Mouse (Mus musculus) right cerebral cortex, postnatal 10 days (tissue): ENCODE data around the gene Sprr2a2.
"Not testable (repeated sequence)": the region's sequence is repeated elsewhere in the genome, so short reads cannot be mapped to it uniquely, and the experiment has no call there.

ENCODE experiments used
- DNase-seq, 2 experiments: peaks; one replicate each; pipeline ENCODE4 v3.0.0; 2021; ENCODE audit warnings: low spot score in 2 of 2

Gene Sprr2a2

DNA sequence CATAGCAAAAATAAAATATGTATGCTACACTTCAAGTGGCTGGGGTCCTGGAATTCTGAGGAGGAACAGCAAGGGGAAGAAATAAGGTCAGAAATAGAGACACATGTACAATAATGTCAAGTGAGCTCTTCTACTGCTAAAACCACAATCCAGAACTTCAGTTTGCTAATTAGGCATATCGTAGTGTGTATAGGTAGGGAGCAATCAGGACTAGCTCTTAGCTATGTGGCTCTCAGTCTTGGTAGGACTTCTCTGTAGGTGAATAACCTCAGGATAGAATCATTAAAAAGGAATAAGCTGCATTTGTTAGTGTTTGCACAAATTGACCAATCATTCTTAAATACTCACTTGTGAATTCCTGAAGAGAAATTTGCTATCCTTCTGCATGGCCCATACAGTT, 58.3 kb downstream of the Sprr2a2 start:
- not testable (repeated sequence) for DNase-seq

DNA sequence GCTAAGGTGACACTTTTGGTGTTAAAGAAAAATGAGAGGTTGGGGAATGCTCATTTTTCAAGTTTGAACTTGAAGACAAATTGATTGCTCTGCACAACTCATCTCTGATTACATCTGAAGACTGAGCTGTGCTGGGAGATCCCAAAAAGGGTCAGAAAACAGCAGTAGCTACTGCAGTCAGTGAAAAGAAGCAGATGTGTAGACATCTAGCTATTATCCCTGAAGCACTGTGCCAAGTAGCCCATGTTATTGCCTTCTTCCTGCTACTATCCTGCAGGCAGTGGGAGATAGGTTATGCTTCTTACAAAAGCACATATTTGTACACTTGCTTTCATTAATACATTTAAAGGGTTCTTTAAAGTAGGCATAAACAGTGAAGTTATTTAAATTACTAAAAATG, 63.9 kb downstream of the Sprr2a2 start:
- not testable (repeated sequence) for DNase-seq

GRCm38 (mm10) chr3:92280963-92281606, 65.4 kb downstream of the Sprr2a2 start:
- DNase-seq: not testable (repeated sequence)

GRCm38 (mm10) chr3:92285101-92285500, 69.4 kb downstream of the Sprr2a2 start, which contains the start of gene Sprr2a3:
Gene Sprr2a3, plus strand, starts transcription at chr3:92285417.
- DNase-seq: not testable (repeated sequence)

DNA sequence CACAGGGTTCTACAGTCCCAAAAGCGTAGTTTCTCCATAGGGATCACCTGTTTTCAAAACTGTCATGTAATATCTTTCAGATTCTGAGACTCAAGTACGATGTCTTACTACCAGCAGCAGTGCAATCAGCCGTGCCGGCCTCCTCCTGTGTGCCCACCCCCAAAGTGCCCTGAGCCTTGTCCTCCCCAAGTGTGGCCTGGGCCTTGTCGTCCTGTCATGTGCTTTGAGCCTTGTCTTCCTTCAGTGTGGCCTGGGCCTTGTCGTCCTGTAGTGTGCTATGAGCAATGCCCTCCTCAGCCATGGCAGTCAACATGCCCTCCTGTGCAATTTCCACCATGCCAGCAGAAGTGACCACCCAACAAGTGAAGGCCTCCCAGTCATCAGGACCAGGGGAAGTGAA, 72.8 kb downstream of the Sprr2a2 start:
- not testable (repeated sequence) for DNase-seq
